Mouse (Mus musculus): ENCODE measurements around the gene Ercc8. TPM values are rescaled to one million over a fixed set of nuclear protein-coding genes. Genes with fewer than 3 reads are reported as not detected.

Gene Ercc8
- total and polyA plus RNA-seq, 3 experiments, result 3.4 to 9.2 (median 8.4) TPM

GRCm38 (mm10) chr13:108157156-108157555, 1.4 kb upstream of the Ercc8 start:
- no peak for DNase-seq

- no peak for DNase-seq
Measured at GRCm38 (mm10) chr13:108157732-108158464, 633 bp upstream of the Ercc8 start.

GRCm38 (mm10) chr13:108159241-108159575, 677 bp downstream of the Ercc8 start:
- DNase-seq, result no peak

GRCm38 (mm10) chr13:108159963-108160362, 1.4 kb downstream of the Ercc8 start:
- no peak for DNase-seq

GRCm38 (mm10) chr13:108163912-108164311, 5.4 kb downstream of the Ercc8 start:
- DNase-seq, result no peak

- DNase-seq, result no peak
Measured at GRCm38 (mm10) chr13:108164621-108165020, 6.1 kb downstream of the Ercc8 start.

GRCm38 (mm10) chr13:108170002-108170401, 11.5 kb downstream of the Ercc8 start:
- no peak for DNase-seq

- DNase-seq, result no peak
Measured at GRCm38 (mm10) chr13:108170511-108170910, 12.0 kb downstream of the Ercc8 start.

GRCm38 (mm10) chr13:108179618-108180017, 21.1 kb downstream of the Ercc8 start:
- DNase-seq, result no peak

- no peak for DNase-seq
Measured at GRCm38 (mm10) chr13:108180821-108181220, 22.3 kb downstream of the Ercc8 start.

GRCm38 (mm10) chr13:108184743-108185255, 26.3 kb downstream of the Ercc8 start:
- DNase-seq, result no peak

GRCm38 (mm10) chr13:108185530-108185929, 27.0 kb downstream of the Ercc8 start:
- no peak for DNase-seq

- no peak for DNase-seq
Measured at GRCm38 (mm10) chr13:108187994-108188393, 29.5 kb downstream of the Ercc8 start.

- peak; percentile 50 for DNase-seq
Measured at GRCm38 (mm10) chr13:108191074-108191720, 32.7 kb downstream of the Ercc8 start.

GRCm38 (mm10) chr13:108195474-108195873, 36.9 kb downstream of the Ercc8 start:
- DNase-seq, result no peak

GRCm38 (mm10) chr13:108204857-108205256, 46.3 kb downstream of the Ercc8 start:
- DNase-seq, result peak; percentile 6

GRCm38 (mm10) chr13:108207447-108207846, 48.9 kb downstream of the Ercc8 start:
- no peak for DNase-seq

- DNase-seq, result no peak
Measured at GRCm38 (mm10) chr13:108208090-108208489, 49.6 kb downstream of the Ercc8 start.

- no peak for DNase-seq
Measured at GRCm38 (mm10) chr13:108210960-108211359, 52.4 kb downstream of the Ercc8 start.

- no peak for DNase-seq
Measured at GRCm38 (mm10) chr13:108212397-108213018, 54.0 kb downstream of the Ercc8 start.

- peak; percentile 89 for DNase-seq
Measured at GRCm38 (mm10) chr13:108214081-108214484, 55.6 kb downstream of the Ercc8 start, which contains the start of gene Elovl7. Gene Elovl7 (plus strand): TSS chr13:108214404.

GRCm38 (mm10) chr13:108214485-108215107, 56.1 kb downstream of the Ercc8 start:
- no peak for DNase-seq
